Mouse (Mus musculus) R1 (cell line): ENCODE data around the gene Enpp1.

Experiments used
- DNase-seq: peaks from one replicate; pipeline ENCODE4 v3.0.0-alpha.2; 2018; ENCODE audit warnings: low read depth, low spot score

Gene Enpp1

DNA sequence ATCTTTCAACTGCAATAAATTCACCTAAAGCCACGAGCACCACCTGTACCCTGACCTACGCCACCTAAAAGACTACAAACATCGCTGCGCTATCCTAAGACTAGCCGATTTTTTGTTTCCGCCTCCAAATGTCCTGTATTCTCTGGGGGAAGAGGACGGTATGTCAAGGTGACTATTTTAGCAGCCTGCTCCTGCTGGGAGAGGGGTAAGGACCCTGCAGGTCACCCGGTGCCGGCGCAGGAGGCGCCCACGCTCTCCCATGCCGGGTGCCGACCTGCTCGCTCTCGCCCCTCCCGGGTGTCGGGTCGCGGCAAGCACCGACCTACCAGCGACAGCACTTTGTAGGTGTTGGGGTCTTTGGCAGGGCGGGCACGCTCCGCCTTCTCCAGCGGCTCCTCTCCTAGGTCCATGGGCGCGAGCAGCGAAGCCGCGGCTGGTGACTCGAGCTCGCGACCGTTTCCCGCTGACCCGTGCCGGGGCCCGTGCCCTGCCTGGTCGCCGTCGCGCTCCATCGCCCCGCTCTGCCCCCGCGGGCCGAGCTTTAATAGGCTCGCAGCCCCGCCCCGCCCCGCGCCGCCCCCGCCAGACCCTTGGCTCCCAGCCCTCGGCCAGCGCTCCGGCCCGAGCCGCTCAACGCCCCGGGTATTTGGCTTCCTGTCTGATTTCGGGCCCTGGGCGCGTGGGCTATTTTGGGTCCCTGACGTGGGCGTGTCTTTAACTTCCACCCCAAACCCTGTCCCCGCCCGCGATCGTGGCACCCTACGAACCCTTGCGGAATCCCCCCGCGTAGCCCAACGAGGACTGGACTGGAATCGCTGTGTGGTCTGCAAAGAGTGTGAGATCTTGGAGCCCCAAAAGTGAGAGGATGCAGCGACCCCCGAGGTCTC is at the start of gene Enpp1:
Gene Enpp1, minus strand, starts transcription at position 680 of the 887 bp plus-strand sequence.
- peak; percentile 68 for DNase-seq

DNA sequence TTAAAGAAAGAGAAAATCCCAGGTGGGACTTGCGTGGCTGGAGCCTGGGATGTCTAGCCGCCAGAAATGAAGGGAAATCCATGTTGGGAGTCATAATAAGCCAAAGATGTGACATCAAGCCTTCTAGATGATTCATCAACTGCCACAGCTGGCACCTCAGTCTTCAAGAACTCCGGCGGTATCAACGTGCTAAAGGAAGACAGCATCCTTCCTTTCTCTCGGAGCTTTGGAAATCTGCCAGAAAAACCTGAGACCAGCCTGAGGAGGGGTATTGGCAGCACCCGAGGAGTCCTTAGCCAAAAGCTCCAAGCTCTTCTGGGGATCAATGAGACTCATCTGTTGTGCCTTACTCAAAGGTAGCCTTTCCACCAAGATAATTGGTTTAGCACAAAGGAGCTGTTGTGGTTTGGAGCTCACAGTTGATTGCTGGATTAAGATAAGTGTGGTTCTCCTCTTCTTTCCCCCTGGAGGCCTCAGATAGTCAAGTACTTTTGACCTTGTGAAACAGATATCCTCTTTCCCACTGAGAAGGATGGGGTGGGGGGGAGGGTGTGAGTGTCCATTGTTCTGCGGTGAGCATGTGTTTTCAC is 46.5 kb upstream of the Enpp1 start:
- DNase-seq, result peak; percentile 24

DNA sequence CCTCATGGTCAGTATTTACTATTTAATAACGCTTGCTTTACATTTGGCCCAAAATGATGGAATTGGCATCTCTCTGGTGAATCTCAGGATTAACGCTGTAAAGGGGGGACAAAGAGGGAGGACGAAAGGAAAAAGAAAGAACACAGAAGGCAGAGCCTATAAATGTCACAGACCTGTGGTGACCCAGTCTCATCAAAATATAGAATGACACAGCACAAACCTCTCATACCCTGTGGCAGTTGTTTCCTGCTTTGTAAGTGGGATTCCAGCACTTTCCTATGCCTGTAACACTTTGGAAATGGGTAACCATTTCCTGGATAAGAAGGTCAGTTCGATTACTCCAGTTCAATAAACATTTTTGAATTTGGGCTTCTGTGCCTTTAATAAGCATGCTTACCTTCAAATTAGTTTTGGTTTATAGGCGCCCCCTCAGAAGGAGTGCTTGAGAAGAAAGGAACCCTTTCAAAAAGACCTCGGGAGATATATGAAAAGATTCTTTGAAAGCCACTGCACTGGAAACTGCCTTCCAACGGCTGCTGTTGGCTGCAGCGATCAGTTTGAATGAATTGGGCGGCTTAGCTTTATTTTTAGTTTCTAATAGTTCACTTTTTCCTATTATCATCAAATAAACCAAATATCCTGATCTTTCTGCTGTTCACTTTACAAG is 43.0 kb upstream of the Enpp1 start:
- DNase-seq, result no peak

DNA sequence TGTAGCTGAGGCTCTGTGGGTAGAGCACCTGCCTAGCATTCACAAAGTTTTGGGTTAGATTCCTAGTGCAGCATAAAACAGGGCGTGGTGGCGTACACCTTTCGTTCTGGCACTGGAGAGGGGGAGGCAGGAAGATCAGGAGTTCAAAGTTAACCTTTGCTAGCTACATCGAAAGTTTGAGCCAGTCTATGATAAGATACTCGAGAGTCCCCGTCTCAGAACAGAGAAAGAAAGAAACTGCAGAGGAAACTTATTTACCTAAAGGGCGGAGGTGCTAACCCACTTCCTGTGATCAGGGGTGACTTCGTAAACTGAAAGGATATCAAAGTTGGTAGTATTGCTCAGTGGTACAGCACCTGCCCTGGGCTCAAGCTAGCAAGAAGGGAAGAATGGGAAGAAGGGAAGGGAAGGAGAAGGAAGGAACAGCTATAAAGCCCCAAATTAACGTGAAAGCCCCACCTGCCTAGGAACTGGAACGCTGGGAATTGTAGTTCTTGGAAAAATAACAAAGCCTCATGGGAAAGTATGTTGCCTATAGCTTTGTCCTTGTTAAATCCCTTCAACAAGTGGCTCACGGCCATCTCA is 42.4 kb upstream of the Enpp1 start:
- DNase-seq, result peak; percentile 46

DNA sequence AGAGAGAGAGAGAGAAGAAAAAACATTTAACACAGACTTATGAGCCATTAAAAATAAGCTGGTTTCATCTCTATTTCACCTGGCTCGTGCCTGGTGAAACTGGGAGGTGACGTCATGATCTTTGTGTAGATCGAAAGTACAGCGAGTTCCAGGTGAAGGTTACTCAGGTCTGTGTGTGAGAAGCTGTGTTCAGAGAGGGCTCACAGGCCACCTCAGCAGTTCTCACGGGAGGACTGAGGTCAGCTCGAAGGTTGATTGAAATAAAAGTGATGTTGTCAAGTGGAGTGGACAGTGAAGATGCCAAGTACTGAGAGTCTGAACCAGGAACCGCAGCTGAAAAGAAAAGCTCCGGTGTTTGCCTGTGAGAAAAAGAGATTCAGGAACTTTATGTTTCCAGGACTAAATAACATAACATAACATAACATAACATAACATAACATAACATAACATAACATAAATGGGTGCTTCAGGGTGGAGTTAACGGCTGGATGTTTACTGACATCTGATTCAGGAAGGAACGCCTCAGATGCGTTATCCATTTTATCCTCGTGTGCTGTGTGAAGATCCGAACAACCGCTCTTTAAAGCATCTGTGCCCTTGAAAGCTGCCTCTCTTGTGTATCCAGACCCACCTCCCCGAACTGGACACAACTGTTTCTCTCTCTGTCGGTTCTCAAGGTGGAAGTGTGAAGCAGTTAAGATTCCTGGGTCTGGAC is 41.7 kb upstream of the Enpp1 start:
- DNase-seq, result no peak

DNA sequence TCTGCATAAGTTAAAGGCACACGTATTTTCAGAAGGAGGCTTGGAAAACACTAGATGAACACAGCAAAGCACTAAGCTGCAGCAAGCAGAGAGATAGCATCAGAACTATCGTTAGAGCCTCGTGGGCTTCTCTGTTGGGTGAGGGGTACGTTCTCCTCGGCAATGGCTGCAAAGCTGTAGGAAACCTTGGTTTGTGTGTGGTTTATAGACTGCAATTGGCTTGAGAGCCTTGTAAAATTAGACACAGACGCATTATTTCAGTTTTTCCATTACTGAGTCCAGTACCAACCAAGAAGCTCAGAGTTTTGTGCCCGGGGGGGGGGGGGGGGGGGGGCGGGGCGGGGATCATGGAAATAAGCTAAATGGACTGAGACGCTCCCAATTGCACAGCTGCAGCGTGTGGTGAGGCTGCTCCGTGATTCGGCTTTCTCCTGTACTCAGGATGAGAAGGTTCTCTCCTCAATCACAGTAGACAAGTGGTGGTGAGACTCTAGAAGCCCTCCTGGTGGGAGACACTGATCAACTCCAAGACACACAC is 31.1 kb upstream of the Enpp1 start:
- DNase-seq, result no peak

DNA sequence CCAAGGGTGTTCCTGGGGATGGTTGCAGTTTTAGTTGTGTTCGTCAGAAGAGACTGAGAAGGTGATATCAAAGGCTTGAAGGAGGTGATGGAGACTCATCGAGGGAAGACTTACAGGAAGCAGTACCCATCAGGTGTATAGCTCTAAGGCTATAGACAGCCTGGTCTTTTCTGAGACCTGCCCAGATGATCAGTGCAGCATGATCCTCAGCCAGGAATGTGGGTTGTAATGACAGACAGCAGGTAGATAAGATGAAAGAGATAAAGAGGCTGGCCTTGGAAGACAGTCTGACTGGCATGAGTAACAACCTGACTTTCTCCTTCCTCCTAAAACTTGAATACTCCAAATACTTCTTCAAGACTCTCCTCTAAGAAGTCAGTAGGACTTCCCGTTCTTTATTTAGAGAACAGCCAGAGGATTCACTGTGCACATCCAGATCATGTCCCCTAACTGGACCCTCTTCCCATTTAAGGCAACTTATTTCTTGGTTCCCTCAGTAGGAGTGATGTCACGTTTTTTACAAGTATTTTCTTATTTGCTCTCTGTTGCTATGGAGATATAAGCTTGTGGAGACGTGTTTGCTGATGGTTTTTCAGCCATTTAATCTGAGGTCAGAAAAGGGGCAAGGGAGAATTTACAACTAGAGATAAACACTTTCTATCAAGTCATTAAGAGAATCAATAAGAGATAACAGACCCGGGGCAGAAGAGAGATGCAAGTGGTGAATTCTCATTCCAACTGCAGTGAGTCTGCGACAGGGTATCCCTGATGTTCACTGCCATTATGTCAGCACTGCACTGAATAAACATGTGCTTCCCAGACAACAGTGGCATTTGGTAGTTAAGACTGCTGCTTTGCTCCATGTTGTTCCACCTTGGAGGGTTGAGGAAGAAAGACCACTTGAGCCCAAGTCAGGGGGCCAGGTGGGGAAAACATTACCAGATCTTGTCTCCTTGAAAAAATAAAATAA is 29.6 kb upstream of the Enpp1 start:
- DNase-seq, result no peak

DNA sequence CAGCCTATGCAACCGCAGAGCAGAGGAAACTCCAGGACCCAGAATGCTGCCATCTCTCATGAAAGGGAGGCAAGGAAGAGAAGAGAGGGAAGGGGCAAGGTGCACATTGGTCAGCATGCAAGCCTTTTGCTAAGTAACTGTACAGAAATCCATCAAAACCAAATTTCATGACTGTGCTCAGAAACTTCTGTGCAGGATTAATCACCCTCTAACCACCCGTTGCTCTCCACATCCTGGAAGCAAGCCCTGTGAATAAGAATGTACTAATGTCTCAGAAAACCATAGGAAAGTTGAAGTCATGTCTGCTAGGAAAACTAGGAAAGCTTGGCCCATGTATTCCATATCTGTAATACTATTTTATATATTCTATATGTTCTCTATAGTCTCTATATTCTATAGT is 27.2 kb upstream of the Enpp1 start:
- DNase-seq, result no peak

DNA sequence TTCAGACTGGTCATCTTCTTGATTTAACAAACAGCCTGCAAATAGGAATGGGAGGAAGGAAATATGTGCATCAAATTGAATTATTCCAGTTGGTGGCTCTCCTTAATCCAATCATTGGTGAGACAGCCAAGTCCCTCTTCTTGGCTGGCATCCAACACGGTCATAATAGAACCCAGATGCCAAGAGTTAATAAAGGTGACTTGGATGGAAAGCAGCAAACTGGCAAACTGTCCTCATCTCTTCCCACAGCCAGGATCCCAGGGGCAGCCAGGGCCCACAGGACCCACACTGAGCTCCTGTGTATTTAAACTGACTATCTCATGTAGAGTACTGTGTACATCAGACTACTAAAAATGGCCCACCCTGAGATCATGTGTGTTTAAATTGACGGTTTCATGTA is 26.5 kb upstream of the Enpp1 start:
- DNase-seq, result no peak

DNA sequence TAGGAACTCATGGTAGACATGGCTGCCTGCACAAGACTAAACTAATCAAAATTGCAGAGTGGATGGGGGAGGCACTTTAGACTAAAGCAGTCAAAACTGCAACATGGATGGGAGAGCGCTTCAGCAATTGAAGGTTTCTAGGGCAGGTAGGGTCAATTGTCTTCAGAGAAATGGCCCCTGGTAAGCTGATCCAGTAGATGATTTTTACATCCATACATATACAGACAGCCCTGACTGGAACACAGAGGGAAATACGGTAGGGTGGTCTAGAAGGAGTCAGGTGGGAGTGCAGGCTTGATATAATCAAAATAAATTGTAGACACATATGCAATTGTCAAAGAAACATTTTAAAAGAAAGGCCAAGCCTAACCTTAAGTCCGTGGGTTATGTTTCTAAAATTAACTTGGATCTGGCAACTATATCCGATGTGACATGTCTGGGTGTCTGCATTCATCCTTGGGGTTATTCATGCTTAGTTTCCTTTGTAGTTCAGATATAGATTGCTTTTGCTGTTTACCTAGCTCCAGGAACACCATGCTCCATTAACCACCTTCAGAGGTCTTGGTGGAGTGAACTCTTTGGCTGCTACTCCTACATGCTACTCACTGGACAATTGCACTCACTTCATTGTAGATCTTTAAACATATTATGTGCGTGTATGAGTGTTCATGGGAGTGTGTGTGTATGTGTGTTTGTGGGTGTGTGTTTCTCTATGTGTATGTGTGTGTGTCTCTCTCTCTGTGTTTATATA is 23.2 kb upstream of the Enpp1 start:
- DNase-seq, result no peak

DNA sequence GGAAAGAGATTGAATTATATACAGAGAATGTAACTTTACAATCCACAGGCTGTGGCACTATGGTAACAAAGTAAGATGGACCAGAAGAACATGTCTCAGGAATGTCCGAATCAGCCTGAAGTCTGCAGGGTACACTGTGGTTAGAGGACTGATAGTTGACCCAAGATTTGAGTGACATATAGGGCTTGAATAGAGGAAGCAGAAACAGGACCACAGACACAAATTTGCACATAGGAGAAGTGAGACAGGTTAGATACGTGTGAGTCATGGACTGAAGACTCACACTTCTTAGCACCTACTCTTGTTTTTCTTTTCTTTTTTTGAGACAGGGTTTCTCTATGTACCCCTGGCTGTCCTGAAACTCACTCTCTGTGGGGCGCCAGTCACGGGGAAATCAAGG is 15.5 kb upstream of the Enpp1 start:
- no peak for DNase-seq

DNA sequence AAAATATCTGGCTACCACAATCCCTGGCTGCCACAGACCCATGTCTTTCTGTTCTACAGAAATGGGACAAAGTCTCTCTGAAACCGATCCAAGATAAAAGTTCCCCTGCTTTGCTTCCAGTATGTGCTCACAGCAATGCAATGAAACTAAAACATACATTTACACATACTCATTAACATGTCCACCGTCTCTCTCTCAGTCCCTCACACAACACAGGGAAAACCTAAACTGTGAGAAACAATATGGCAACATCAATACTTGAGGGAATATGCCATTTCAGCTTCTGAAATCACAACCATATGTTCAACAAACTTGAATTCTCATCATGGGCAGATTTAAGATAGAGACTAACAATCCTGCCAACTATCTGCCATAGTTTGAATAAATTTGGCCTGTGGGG is 13.2 kb upstream of the Enpp1 start:
- DNase-seq, result no peak

DNA sequence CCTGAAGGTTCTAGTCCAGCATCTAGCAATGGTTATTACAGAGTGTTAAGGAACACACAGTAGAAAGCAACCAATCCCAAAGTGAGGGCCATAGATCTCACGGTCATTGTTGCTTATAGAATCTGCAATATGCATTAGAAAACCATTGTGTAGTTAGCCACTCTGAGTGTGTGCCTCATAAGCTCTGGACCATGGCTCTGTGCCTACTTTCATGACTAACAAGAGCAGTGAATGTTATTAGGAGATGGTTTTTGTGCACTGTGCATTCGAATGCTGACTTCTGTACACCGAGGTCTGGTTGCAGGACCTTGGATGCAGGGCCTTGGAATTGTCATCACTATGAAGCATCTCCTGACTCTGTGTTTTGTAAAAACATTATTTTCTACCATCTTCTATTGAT is 9.9 kb upstream of the Enpp1 start:
- DNase-seq, result no peak

DNA sequence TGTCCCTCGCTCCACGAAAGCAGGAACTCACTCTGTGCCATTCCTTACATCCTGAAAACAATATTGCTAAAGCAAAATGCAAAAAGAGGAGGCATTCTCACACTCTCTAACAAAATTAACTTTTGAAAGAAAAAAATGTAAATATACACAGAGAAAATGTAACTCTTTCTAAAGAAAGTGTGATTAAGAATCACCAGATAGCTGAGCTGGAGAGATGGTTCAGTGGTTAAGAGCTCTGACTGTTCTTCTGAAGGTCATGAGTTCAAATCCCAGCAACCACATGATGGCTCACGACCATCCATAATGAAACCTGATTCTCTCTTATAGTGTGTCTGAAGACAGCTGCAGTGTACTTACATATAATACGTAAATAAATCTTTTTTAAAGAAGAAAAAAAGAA is 7.4 kb upstream of the Enpp1 start:
- DNase-seq, result no peak

DNA sequence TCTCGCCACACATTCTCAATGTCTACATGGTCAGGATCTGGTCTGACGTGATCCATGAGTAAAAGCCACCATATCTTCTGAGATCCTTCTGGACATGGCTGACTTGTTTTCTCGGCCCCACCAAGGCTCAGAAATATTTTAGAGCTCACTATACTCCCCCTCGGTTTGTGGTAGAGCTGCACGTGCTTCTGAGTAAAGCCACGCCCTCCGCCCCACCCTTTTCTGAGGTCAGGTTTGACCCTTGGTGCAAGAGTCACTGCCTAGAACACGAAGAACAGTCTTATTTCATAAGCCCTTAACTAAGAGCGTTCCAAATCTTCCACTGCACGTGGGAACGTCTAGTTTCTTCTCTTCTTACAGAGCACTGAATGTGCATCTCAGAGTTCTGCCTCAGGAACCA is 6.8 kb upstream of the Enpp1 start:
- peak; percentile 20 for DNase-seq

DNA sequence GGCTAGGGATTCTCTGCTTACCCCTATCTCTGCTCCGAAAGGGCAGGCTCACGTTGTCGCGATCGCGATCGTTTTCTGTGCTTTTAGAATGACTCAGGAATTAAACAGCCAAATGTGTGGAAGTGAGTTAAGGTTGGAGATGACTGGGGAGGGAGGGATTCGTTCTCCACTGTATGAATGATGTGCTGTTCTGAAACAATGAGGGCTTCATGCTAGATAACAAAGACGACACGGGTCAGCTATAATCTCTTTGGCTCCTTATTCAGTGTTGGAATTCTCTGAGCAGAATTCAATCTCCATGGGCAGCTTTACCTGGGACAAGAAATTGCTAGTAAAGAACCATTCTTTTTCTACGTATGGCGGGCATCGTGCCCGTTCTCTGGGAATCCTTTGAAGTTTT is 6.1 kb upstream of the Enpp1 start:
- DNase-seq, result no peak

DNA sequence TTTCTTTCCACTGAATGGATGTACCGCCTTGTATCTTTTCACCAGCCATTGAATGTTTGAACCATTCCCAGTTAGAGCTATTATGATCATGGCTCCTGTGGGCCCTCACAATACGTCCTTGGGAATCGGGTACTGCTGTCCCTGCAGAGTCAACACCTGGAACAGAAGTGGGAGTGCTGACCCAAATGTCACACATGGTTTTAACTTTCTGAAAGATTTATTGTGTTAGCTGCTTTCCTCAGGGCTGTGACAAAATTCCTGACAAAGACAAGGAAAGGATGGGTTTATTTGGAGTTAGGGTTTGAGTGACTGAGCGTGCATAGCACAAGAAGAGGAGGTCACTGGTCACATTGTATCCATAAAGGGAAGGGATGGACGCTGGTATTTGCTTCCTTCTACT is 4.3 kb upstream of the Enpp1 start:
- DNase-seq, result no peak

DNA sequence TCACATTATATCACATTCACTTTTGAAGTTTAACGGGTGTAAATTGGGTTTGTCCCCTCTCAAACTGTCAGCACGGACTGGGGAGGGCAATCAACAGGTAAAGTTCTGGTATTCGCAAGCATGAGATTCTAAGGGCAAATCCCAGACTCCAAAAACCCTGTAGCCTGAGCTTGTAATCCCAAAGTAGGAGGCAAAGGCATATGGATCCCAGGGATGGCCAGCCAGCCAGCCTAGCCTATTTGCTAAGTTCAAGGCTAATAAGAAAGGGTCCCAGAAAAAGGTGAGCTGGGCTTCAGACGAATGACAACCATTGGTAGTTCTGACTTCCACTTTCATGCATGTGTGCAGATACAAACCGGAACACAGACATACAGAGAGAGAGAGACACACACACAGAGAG is 942 bp upstream of the Enpp1 start:
- no peak for DNase-seq

DNA sequence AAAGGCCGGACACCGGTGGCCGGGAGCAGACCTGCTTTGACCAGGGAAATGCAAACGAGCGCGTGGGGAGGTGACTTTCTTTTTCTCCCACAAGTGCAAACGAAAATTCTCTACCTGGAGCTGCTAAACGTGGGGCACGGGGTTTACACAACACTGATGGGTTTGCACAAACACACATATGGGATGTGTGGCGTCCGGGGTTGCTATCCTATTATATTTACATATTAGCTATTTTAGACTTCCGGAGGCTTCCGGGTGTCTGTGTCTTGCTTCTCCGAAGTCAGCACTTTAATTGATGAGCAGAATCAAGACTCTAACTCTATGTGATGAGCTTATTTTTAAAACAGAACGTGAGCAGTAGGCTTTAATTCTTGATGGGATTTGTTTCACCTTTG is 405 bp upstream of the Enpp1 start:
- DNase-seq, result peak; percentile 18

DNA sequence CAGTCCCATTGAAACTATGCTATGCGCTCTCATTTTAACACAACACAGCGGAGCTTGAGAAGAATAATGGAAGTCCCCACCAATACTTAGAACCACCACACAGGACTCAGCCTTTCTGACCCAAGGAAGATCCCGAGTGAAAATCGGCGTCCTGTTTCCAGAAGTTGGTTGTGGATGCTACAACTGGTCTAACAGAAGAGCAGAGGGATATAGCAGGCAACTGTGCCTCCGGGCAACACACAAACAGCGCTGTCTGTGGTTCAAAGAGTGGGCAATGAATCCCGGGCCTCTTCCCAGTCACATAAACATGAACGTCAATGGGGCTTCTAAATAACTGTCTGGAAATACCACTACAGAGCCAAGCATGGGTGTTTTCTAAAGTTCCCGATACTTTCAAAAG is 888 bp downstream of the Enpp1 start:
- DNase-seq, result peak; percentile 20
